Mouse (Mus musculus) thymus, adult 18-20 months (tissue): ENCODE data around the gene Kcnk10.

Experiments
- DNase-seq, 2 experiments: peaks; one replicate each; pipeline ENCODE4 v3.0.0; 2022; ENCODE audit warnings: mixed read lengths in 2 of 2

Gene Kcnk10

GRCm38 (mm10) chr12:98406076-98406475, 172.0 kb downstream of the Kcnk10 start:
- DNase-seq = no peak

DNA sequence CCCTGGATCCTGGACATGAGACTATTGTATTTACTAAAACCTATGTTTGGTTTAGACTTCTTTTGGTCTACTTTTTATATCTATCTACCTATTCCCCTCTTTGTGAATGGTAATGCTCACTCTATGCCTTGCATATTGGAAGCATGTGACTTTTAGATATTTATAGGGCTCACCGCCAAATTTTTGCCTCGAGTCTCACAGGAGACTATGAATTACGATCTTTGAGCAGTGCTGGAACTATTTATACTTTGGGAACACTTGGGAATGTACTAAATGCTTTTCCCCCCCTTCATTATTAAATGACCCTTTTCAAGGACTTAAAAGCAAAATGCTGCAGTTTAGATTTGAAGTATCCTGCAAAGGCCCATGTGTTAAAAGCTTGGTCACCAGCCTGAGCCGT, 181.5 kb downstream of the Kcnk10 start:
- no peak for DNase-seq

- no peak for DNase-seq
Measured at GRCm38 (mm10) chr12:98394115-98394514, 184.0 kb downstream of the Kcnk10 start.

DNA sequence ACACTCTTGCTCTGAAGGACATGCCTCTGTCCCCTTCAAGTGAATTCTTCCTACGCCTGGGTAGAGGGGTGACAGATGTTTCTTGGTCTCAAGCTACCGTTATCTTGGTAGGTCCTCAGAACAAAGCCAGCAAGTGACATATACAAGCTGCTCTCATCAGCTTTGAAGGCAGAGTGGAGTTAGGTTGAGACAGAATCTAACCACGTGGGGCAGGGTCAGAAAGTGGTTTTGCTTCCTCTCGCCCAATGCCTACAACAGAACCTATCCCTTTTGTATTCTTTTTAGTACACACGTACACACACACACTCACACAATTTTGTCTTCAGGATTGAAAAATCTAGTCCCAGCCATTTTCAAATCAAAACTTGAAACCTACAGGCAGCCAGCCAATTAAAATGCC, 186.8 kb downstream of the Kcnk10 start:
- DNase-seq = peak in 1 of 2 experiments; percentile 11

DNA sequence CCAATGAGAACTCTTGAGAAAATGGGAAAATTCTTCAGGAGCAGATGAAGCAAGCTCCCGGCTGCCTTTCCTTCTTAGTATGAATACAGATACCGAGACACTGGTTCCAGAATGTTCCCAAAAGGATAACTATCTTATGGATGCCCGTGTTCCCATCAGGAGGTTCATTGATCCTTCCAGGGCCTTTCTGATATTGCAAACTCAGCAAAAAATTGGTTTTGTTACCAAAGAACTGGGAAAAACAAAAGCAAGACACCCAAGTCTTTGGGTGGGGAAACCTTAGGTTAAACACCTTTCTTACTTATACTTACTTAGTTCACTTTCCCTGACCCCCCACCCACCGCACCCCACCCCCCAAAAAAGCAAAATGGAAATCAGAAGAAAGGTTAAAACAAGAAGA, 188.5 kb downstream of the Kcnk10 start:
- DNase-seq = no peak
